Mouse (Mus musculus): ENCODE data around the gene Zcwpw1. TPM values are rescaled to one million over a fixed set of nuclear protein-coding genes. Genes with fewer than 3 reads are reported as not detected.
"Not testable (repeated sequence)": the region's sequence is repeated elsewhere in the genome, so short reads cannot be mapped to it uniquely, and the experiment has no call there.

Zcwpw1 gene
- 3.3 and 5.0 TPM in 2 replicates for polyA plus RNA-seq (2012; rRNA removed)

DNA sequence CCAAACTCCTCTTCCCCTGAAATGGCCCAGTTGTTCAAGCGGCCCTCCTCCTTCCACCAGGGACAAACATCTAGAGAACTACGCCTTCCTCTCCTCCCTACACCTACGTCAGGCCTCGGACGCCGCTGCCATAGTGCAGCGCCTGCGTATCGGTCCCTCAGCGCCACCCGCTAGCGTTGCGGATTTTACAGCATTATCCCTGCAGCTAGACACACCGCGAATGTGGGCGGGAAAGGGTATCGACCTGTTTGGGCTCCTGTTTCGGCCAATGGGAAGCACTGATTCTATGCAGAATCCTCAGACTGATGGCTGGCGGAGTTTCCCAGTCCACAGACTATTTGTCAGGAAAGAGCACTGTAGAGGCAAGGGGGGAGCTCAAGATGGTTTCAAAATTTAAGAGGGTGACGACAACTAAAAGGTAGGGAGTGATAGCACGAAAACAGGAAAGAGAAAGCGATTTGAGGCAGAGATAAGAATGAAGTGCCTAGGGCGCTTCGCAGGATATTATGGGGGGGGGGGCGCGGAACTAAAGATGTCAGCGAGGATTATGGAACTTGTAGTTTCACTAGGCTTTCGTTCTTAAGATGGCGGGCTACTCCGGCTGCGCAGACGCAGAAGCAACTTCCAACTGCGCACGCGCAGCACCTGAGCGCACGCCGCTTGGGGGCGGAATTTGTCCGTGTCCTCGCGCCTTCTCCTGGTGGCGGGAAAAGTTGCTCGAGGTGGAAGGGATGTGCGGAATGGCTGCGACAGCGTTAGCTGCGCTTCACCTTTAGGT lies at the start of gene Zcwpw1, which contains the start of gene Mepce:
Gene Zcwpw1, plus strand, starts transcription at position 648 of the 778 bp plus-strand sequence.
Gene Mepce, minus strand, starts transcription at position 505 of the 778 bp plus-strand sequence.
- peak; percentile 93 for DNase-seq (ENCODE audit: low spot score)

DNA sequence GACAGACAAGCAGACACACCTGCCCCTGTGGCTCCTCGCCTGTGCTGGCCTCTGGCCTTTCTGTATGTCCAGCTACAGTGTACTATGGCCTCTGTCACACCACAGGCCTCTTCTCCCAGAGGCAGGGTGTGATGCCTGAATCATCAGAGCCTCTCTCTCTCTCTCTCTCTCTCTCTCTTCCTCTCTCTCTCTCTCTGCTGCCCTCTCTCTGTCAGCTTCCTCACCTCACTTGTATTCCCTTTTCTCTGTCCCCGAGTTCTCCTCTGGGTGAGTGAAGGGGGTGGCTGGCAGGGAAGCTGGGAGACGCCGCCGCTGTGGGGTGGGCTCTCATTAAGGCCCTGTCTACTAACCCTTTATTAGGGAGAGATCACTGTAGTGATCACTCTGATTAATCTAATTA lies 49.1 kb upstream of the Zcwpw1 start:
- DNase-seq (ENCODE audit: low spot score) = no peak

DNA sequence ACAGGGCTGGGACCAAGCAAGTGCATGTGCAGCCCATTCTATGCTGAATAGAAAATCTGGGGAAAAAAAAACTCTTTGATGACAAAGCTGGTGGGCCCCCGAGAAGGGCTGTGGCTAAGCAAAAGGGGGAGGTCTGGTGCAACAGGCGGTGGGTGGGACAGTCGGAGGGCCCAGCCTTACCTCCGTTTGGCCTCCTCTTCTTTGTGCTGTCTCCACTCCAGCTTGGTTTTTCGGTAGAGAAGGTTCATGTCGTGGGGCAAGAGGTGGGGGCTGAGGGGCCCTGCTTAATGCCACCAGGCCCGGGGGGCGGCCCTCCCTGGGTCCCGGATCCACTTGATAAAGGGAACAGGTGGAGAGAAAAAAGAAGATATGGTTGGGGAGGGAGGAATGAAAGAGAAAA lies 48.1 kb upstream of the Zcwpw1 start:
- no peak for DNase-seq (ENCODE audit: low spot score)

GRCm38 (mm10) chr5:137740506-137740905 lies 47.1 kb upstream of the Zcwpw1 start:
- no peak for DNase-seq (ENCODE audit: low spot score)

- DNase-seq (ENCODE audit: low spot score) = peak; percentile 79
These were observed 46.3 kb upstream of the Zcwpw1 start, which contains the start of gene Nyap1 for GRCm38 (mm10) chr5:137741023-137741931. Gene Nyap1, minus strand, starts transcription at chr5:137741607.

GRCm38 (mm10) chr5:137742048-137742447 lies 45.5 kb upstream of the Zcwpw1 start:
- DNase-seq (ENCODE audit: low spot score) = no peak

DNA sequence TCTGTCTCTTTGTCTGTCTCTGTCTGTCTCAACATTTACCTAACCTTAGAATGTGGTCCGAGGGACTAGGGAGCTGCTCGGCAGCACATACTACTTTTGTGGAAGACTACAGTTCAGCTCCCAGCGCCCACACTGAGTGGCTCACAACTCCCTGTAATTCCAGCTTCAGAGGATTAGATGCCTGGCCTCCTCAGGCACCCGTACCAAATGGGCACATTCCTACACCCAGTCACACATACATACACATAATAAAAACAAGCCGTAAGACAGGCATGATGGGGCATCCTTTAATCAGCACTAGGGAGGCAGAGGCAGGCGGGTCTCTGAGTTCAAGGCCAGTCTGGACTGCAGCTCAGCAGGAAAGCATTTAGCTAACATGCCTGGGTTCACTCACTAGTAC lies 44.8 kb upstream of the Zcwpw1 start:
- DNase-seq (ENCODE audit: low spot score) = no peak

GRCm38 (mm10) chr5:137744197-137744596 lies 43.4 kb upstream of the Zcwpw1 start:
- DNase-seq (ENCODE audit: low spot score) = no peak

GRCm38 (mm10) chr5:137745214-137746171 lies 42.1 kb upstream of the Zcwpw1 start, which contains the start of gene Tsc22d4:
Gene Tsc22d4, plus strand, starts transcription at chr5:137745730.
- peak; percentile 96 for DNase-seq (ENCODE audit: low spot score)

DNA sequence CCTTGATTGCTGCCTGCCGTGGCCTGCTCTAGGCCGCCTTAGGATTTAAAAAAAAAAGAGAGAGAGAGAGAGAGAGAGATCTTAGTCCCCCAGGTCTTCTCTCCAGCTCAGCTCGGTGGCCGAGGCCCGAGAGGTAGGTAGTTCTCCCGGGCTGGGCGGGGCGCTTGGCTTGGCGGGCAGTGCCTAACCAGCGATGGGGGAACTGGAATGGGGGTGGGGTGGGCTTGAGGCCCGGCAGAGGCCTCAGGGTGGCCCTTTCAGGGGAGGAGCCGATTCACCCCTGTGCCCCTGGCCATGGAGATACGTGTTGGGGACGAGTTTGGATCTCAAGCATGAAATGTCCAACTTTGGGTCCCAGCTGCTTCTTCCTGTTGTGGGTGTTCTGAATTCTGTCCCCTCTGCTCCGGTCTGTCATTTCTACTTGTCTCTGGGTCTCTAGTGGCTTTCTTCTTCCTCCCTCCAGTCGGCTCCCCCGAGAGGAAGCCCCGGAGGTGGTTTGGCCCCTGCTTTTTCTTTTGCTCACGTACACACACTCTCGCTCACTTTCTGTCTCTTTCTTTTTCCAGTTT lies 41.2 kb upstream of the Zcwpw1 start:
- peak; percentile 60 for DNase-seq (ENCODE audit: low spot score)

DNA sequence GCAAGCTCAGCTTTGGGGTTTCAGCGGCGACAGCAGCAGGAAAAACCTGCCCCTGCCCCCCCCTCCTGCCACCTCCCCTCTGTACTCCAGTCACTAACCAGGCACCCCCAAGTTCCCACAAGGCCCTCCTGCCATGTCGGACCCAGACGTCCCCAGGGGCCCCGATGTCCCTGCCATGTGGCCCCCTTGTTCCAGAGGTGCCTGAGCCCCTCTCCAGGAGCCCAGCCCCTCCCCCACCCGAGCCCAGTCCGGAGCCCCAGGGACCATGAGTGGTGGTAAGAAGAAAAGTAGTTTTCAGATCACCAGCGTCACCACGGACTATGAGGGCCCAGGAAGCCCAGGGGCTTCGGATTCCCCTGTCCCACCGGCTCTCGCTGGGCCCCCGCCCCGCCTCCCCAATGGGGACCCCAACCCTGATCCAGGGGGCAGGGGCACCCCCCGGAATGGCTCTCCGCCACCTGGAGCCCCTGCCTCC lies 40.7 kb upstream of the Zcwpw1 start:
- DNase-seq (ENCODE audit: low spot score) = no peak

- DNase-seq (ENCODE audit: low spot score) = peak; percentile 56
These were observed 40.2 kb upstream of the Zcwpw1 start for GRCm38 (mm10) chr5:137747326-137747961.

- DNase-seq (ENCODE audit: low spot score) = no peak
These were observed 39.3 kb upstream of the Zcwpw1 start for GRCm38 (mm10) chr5:137748130-137748770.

GRCm38 (mm10) chr5:137749196-137749836 lies 38.3 kb upstream of the Zcwpw1 start:
- DNase-seq (ENCODE audit: low spot score) = no peak

- DNase-seq (ENCODE audit: low spot score) = not testable (repeated sequence)
These were observed 37.4 kb upstream of the Zcwpw1 start for GRCm38 (mm10) chr5:137750212-137750611.

DNA sequence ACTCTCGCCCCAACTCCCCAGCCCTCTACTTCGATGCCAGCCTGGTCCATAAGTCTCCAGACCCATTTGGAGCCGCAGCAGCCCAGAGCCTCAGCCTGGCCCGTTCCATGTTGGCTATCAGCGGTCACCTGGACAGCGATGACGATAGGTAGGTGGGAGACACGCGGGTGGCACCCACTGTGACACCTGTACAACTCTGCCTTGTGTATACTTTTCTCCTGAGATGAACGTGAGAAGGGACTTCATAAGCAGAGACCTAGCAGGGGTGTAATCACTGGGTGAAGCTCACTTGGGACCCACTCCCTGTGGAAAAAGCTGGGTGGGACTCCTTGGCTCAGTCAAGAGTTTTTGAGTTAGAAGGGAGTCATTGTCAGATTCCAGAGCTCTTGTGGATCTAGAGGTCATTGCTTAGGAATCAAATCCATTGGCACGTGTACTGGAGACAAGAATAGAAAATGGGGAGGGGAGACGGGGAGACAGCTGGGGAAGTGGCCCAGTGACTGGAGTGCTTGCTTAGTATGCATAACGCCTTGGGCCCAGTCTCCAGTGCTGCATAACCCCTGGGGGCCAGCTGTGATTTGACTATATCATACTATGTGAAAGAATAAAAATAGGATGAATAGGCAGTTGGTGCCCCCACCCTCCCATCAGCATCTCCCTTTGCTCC lies 36.2 kb upstream of the Zcwpw1 start:
- no peak for DNase-seq (ENCODE audit: low spot score)

GRCm38 (mm10) chr5:137751988-137752387 lies 35.6 kb upstream of the Zcwpw1 start:
- DNase-seq (ENCODE audit: low spot score) = no peak

DNA sequence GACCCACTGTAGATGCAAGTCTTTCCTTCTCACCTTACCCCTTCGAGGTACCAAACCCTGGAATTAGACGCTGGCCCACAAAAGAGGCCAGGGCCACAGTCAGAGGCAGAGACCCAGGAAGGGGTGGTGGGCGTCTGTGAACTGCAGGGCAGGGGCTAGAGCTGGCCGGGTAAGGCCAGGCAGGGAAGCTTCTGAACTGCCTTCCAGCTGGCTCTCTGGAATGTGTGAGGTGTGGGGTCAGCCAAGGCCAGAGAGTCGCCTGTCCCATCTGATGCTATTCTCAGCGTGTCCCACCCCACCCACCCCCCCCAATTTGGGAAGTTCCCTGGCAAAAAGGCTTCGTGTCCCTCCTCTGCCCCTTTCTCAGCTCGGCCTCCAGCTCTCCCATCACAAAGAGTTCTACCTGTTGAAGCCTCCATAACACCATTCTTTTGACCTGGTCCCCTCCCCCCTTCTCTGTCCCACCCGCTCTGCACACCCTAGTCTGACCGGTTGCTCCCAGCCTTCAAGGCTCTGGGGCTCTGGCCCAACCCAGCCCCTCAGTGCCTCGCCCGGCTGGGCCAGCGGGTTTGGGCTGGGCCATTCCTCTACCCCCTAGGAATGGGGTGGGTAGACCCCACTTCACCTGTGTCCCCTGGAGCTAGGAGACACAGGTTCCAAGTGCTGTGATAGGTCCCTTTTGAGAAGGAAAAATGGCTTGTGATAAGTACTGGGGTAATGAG lies 34.3 kb upstream of the Zcwpw1 start:
- no peak for DNase-seq (ENCODE audit: low spot score)

Measured in urinary bladder, adult 2 months (tissue).